In the genomic region with DNA sequence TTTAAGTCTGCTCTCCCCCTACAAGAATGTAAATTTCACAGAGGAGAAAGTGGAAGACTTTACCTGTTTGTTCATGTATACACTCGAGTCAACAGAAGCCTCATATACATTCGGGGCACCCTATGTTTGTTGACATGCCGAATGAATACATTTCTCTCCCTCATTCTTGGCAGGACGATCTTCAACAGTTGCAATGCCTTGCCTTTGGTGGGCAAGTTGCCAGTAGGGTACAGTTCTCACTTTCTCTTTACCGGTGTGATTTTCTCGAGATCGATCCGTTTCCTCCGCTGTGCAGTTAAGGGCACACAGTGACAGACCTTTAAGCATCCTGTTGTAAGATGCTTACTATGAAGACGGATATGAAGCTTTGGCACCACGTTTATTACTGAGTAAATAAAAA, we compare ENCODE assay signal across 11 mouse cellular contexts. TPM values are rescaled to one million over a fixed set of nuclear protein-coding genes. Genes with fewer than 3 reads are reported as not detected.
DNase-seq lines count a peak whose midpoint lies in the region; ATAC-seq lines count a peak whose summit lies in the region.
"Had no signal": no experiment of that assay in that cellular context is flagged by ENCODE, and none has a peak within 500 bp of the region (broad histone marks: within the 10 kb centered on the region; RNA-seq: fewer than 3 reads in every experiment).

No protein-coding gene starts in this region.

- H3K27me3 ChIP-seq in heart, embryonic 14.5 days (ENCODE audit: control insufficient read depth, insufficient read depth, low read length): peaks cover 7% of the 10 kb centered on the region; the same call in 1 of the 2 replicates
- H3K27me3 ChIP-seq in heart, embryonic 10.5 days (ENCODE audit: insufficient read depth, poor library complexity, severe bottlenecking): peaks cover 30% of the 10 kb centered on the region

- no peaks in the 10 kb centered on the region for H3K36me3 ChIP-seq in heart, embryonic 14.5 days (ENCODE audit: control insufficient read depth, insufficient read depth, low read length)
- H3K36me3 ChIP-seq in heart, embryonic 10.5 days: no peaks in the 10 kb centered on the region
- H3K36me3 ChIP-seq: hindbrain, embryonic 10.5 days had no signal

- no peak for DNase-seq in heart, embryonic 10.5 days (ENCODE audit: low spot score)
- DNase-seq in retina, postnatal 1 day: peak; percentile 18
- DNase-seq in retina, embryonic 14.5 days (ENCODE audit: low spot score): no peak
- DNase-seq in adipocyte (ENCODE audit: low spot score): peak; percentile 14
- peak; percentile 10 for DNase-seq in skeletal muscle tissue, adult 2 months (ENCODE audit: low read depth, low spot score)
- no peak for DNase-seq in gastrocnemius, postnatal 25 days
- no peak for DNase-seq in adrenal gland, postnatal 25 days
- DNase-seq: kidney, postnatal 10 days had no signal

- no peaks in the 10 kb centered on the region for H3K9me3 ChIP-seq in heart, embryonic 14.5 days (ENCODE audit: control insufficient read depth, low read length)
- H3K9me3 ChIP-seq in heart, embryonic 10.5 days: no peaks in the 10 kb centered on the region
- H3K9me3 ChIP-seq: hindbrain, embryonic 10.5 days had no signal

- no peak overlapping the region for H3K27ac ChIP-seq in heart, embryonic 14.5 days (replicated peaks in 1 of 2; ENCODE audit: control insufficient read depth in 1 of 2, insufficient read depth in 1 of 2, low read depth in 2 of 2, low read length in 2 of 2)
- no peak overlapping the region for H3K27ac ChIP-seq in heart, embryonic 10.5 days
- H3K27ac ChIP-seq: hindbrain, embryonic 10.5 days had no signal

- no peak overlapping the region for H3K4me3 ChIP-seq in heart, embryonic 14.5 days (ENCODE audit: control insufficient read depth in 1 of 2, insufficient read depth in 1 of 2, low read depth in 1 of 2, low read length in 2 of 2)
- no peak overlapping the region for H3K4me3 ChIP-seq in heart, embryonic 10.5 days
- H3K4me3 ChIP-seq: erythroblast, embryonic 14.5 days had no signal

- H3K4me1 ChIP-seq in heart, embryonic 14.5 days (ENCODE audit: control insufficient read depth in 2 of 2, insufficient read depth in 2 of 2, low read length in 2 of 2): peaks cover 3 to 11% of the 10 kb centered on the region in 2 experiments
- peaks cover 13% of the 10 kb centered on the region for H3K4me1 ChIP-seq in heart, embryonic 10.5 days

- H3K9ac ChIP-seq in heart, embryonic 14.5 days (ENCODE audit: low read length): no peak overlapping the region

- peak overlapping the region; percentile 94; the same call in 1 of the 2 replicates for H3K4me2 ChIP-seq in heart, embryonic 14.5 days (ENCODE audit: low read length)

- 72% methylated on average over 11 of the region's 11 CpGs for WGBS in heart, embryonic 14.5 days
- 77% methylated on average over 11 of the region's 11 CpGs for WGBS in heart, embryonic 10.5 days

- no peak for ATAC-seq in heart, embryonic 14.5 days (ENCODE audit: insufficient number of reproducible peaks, insufficient read depth, low FRiP score, low read depth)

RNA-seq across cellular contexts. Expression of gene Pcgf5, which starts 2.1 kb away (rescaled TPM):
- polyA plus RNA-seq in heart, embryonic 14.5 days (2014; fragmentation: Nextera tagmentation; extraction: Ambion mirVana): 49.9 and 53.7 TPM in 2 replicates
- polyA plus RNA-seq in heart, embryonic 10.5 days (2016; fragmentation: Nextera tagmentation; extraction: Ambion mirVana): 38.6 and 53.0 TPM in 2 replicates
- total RNA-seq in gastrocnemius, postnatal 25 days (2021): 10 to 100 TPM; 23.5 to 26.8 TPM
- total RNA-seq in adrenal gland, postnatal 25 days (2021): 26.1 and 32.7 TPM in 2 replicates

Comparison
In these comparisons a context has a peak if more than half of its experiments do, and no peak if none do; other contexts are left out.
1. DNase-seq: peak in retina, postnatal 1 day (single experiment), adipocyte (single experiment) and skeletal muscle tissue, adult 2 months (single experiment); none in heart, embryonic 10.5 days (single experiment), retina, embryonic 14.5 days (single experiment), gastrocnemius, postnatal 25 days (single experiment) and adrenal gland, postnatal 25 days (single experiment).